Mouse (Mus musculus) lung, postnatal 0 days (tissue): ENCODE measurements around the gene Magel2. TPM values are rescaled to one million over a fixed set of nuclear protein-coding genes. Genes with fewer than 3 reads are reported as not detected.

Experiments used
- ATAC-seq: fragments of 200-750 bp; cut with Nextera tagmentation; 2 replicates; pipeline ENCODE4 v1.8.0; 2017; ENCODE audit warnings: moderate library complexity
- DNase-seq: peaks from one replicate; pipeline ENCODE4 v3.0.0-alpha.2; 2016; ENCODE audit warnings: low spot score
- H3K27ac ChIP-seq: fragments of 300-500 bp; sonication (generic); 2 replicates; pipeline ENCODE4 v1.5.1; 2014; ENCODE audit warnings: antibody characterized with exemption, mild to moderate bottlenecking, low read length, mixed read lengths
- H3K27me3 ChIP-seq: fragments of 300-500 bp; sonication (generic); replicated peaks from 2 replicates; pipeline ENCODE4 v1.6.1; 2014; ENCODE audit warnings: low read length, mixed read lengths; ENCODE audit not compliant: insufficient read depth
- H3K36me3 ChIP-seq: fragments of 300-500 bp; sonication (generic); 2 replicates; pipeline ENCODE4 v1.6.1; 2014; ENCODE audit warnings: low read length, mixed read lengths; ENCODE audit not compliant: insufficient read depth
- H3K4me1 ChIP-seq: fragments of 300-500 bp; sonication (generic); 2 replicates; pipeline ENCODE4 v1.6.1; 2014; ENCODE audit warnings: antibody characterized with exemption, low read depth, low read length, mixed read lengths; ENCODE audit not compliant: insufficient read depth
- H3K4me2 ChIP-seq: fragments of 300-500 bp; sonication (generic); replicated peaks from 2 replicates; pipeline ENCODE4 v1.6.1; 2014; ENCODE audit warnings: low read depth, mild to moderate bottlenecking, low read length, moderate library complexity, mixed read lengths
- H3K4me3 ChIP-seq: fragments of 300-500 bp; sonication (generic); 2 replicates; pipeline ENCODE4 v1.5.1; 2014; ENCODE audit warnings: low read depth, low read length
- H3K9ac ChIP-seq: fragments of 300-500 bp; sonication (generic); replicated peaks from 2 replicates; pipeline ENCODE4 v1.6.1; 2014; ENCODE audit warnings: low read depth, mild to moderate bottlenecking
- H3K9me3 ChIP-seq: fragments of 300-500 bp; sonication (generic); 2 replicates; pipeline ENCODE4 v1.6.1; 2016; ENCODE audit warnings: low read length, mixed read lengths
- CTCF ChIP-seq: IDR thresholded peaks from 2 replicates; pipeline ENCODE4 v1.5.1; 2016; ENCODE audit warnings: antibody characterized with exemption, mild to moderate bottlenecking
- EP300 ChIP-seq: IDR thresholded peaks from 2 replicates; pipeline ENCODE4 v1.6.1; 2016; ENCODE audit warnings: antibody characterized with exemption, mild to moderate bottlenecking, control low read depth
- WGBS: fragments of 180-500 bp; shearing (Covaris S2); extraction: QIAGEN DNeasy Blood & Tissue Kit; methylation state at CpG from one replicate; pipeline ENCODE4 v1.1.7; 2014; 5-methylcytosine and 5-hydroxymethylcytosine counted together
- polyA plus RNA-seq: library from polyadenylated mRNA; unstranded; fragments of >200 nt; fragmentation: Nextera tagmentation; extraction: Ambion mirVana; gene quantifications from 2 replicates; pipeline ENCODE4 v1.2.1, GENCODE M21; 2015

Magel2 gene
- polyA plus RNA-seq, 1 experiment from 2014 or later: 0.30 TPM

DNA sequence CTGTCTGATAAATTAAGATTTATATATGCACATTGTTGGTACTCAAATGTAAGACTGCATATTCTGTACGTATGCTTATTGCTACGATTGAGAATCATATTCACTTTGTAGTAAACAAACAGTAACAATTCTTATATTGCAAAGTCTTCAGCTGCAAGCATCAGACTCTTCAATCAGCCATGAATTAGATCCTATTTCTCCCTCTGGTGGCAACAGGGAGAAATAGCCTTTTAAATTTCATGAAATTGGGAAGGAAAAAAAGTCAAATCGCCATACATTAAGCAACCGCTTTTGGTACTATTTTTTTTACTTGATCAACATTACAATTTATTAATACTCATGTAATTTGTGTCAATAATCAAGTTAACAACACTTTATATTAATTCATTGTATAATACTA is 11.5 kb downstream of the Magel2 start:
- ATAC-seq: no peak
- Histone ChIP-seq H3K4me1 (no peaks in the 10 kb centered on the region), H3K36me3 (no peaks in the 10 kb centered on the region), H3K27ac (no peak overlapping the region), H3K9me3 (no peaks in the 10 kb centered on the region), H3K9ac (no peak overlapping the region), H3K4me3 (no peak overlapping the region), H3K4me2 (no peak overlapping the region), H3K27me3 (no peaks in the 10 kb centered on the region)
- TF ChIP-seq CTCF (peak; percentile 46), EP300 (no peak)
- 43% methylated on average over 4 of the region's 4 CpGs for WGBS
- DNase-seq: peak; percentile 10

DNA sequence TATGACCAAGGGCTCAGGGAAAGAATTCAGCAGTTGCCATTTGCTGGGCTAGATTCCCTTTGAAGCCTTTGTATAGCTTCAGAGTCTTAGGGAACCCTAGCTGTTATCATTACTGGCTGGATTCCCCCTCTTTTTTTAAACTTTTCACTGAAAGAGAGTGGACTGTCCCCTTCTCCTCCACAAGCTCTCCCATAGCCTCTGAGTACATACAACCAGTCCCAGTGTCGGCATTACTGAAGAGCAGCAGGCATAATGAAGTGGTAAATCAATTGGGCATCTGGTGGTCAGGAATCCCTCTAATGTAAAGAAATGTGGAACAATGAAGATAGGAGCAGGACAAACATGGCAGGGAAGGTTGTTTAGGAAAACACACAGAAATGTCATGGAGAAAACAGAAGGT is 15.4 kb downstream of the Magel2 start:
- WGBS: 32% methylated on average over 1 of the region's 1 CpGs
- DNase-seq (no peak), ATAC-seq (no peak)
- no peak overlapping the region for H3K27ac ChIP-seq
- no peaks in the 10 kb centered on the region for H3K36me3 ChIP-seq
- no peak overlapping the region for H3K4me3 ChIP-seq
- no peaks in the 10 kb centered on the region for H3K4me1 ChIP-seq
- no peaks in the 10 kb centered on the region for H3K27me3 ChIP-seq
- no peak overlapping the region for H3K4me2 ChIP-seq
- no peak overlapping the region for H3K9ac ChIP-seq
- TF ChIP-seq CTCF (no peak), EP300 (no peak)
- no peaks in the 10 kb centered on the region for H3K9me3 ChIP-seq

DNA sequence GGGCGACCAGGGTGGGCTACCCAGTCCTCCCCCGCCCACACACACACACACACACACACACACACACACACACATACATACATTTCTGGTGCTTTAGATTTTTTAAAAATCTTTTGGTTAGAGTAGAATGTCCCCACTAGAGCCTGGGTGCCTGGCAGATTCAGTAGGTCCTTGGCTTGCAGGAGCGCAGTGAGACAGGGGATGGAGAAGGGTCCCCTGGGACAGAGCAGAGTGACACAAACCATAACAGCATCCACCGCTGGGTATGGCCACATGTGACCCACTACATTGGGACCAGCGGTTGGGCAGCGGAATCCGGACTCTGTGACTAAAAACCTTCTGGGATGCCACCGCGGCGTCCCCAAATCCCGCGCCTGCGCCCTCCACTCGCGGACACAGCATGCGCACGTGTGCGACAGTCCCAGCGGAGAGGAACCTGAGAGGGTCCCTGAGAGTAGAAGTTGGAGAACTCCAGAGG is 29.8 kb downstream of the Magel2 start:
- DNase-seq (no peak), ATAC-seq (no peak)
- H3K9me3 ChIP-seq: no peaks in the 10 kb centered on the region
- H3K27me3 ChIP-seq: no peaks in the 10 kb centered on the region
- H3K4me3 ChIP-seq: no peak overlapping the region
- no peak overlapping the region for H3K27ac ChIP-seq
- no peak overlapping the region for H3K9ac ChIP-seq
- WGBS: 58% methylated on average over 19 of the region's 19 CpGs
- TF ChIP-seq EP300 (no peak), CTCF (no peak)
- no peak overlapping the region for H3K4me2 ChIP-seq
- no peaks in the 10 kb centered on the region for H3K36me3 ChIP-seq
- H3K4me1 ChIP-seq: no peaks in the 10 kb centered on the region

GRCm38 (mm10) chr7:62407803-62408202 is 31.0 kb downstream of the Magel2 start:
- Histone ChIP-seq H3K4me1 (no peaks in the 10 kb centered on the region), H3K27ac (no peak overlapping the region), H3K9ac (no peak overlapping the region), H3K36me3 (no peaks in the 10 kb centered on the region), H3K4me2 (no peak overlapping the region), H3K4me3 (no peak overlapping the region), H3K9me3 (no peaks in the 10 kb centered on the region), H3K27me3 (no peaks in the 10 kb centered on the region)
- no peak for ATAC-seq
- DNase-seq: no peak
- no peak for TF ChIP-seq CTCF
- no peak for TF ChIP-seq EP300
- 54% methylated on average over 3 of the region's 3 CpGs for WGBS

DNA sequence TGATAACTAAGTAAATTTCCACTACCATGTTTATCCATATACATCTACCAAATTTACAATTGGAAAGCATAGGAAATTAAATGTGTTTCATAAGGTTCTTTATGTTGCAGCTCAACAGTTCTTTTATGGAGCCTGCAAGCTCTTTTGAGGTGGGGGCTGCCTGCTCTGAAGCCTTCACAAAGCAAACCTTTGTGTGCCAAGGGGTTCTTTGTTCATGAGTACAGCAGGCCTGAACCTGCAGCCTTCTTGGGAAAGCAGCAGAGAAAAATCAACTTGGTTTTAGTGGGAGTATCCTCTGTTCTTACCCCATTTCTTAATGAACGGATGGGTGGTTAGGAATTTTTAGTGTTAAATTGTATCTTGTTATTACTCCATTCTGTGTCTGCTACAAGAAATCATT is 38.4 kb downstream of the Magel2 start:
- Histone ChIP-seq H3K4me1 (no peaks in the 10 kb centered on the region; the same call in 1 of the 2 replicates), H3K4me3 (no peak overlapping the region), H3K9me3 (no peaks in the 10 kb centered on the region; the same call in 1 of the 2 replicates), H3K9ac (no peak overlapping the region), H3K36me3 (no peaks in the 10 kb centered on the region), H3K27ac (no peak overlapping the region), H3K27me3 (no peaks in the 10 kb centered on the region), H3K4me2 (no peak overlapping the region)
- DNase-seq (no peak), ATAC-seq (no peak)
- 55% methylated on average over 1 of the region's 1 CpGs for WGBS
- TF ChIP-seq EP300: no peak
- TF ChIP-seq CTCF: no peak

DNA sequence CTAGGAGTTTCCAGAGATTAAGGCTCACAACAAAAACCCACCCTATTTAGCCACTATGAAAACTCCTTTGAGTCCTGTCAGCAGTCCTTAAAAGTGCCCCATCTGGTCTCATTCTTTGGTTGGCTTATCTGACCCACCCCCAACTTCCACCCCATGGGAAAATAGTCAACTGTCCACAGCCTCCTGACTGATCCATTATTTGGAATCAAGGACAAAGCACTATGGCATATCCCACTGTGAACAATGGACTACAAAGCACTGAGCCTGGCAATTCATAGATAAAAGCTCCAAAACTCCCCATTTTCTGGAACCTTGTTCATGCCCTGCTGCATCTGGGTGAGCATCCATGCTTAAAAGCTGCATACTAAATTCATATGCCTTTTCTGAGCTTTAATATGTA is 39.4 kb downstream of the Magel2 start:
- Histone ChIP-seq H3K9me3 (no peaks in the 10 kb centered on the region; the same call in 1 of the 2 replicates), H3K4me3 (no peak overlapping the region), H3K4me1 (no peaks in the 10 kb centered on the region; the same call in 1 of the 2 replicates), H3K27ac (no peak overlapping the region), H3K4me2 (no peak overlapping the region), H3K9ac (no peak overlapping the region), H3K36me3 (no peaks in the 10 kb centered on the region), H3K27me3 (no peaks in the 10 kb centered on the region)
- TF ChIP-seq CTCF (no peak), EP300 (no peak)
- DNase-seq (no peak), ATAC-seq (no peak)

DNA sequence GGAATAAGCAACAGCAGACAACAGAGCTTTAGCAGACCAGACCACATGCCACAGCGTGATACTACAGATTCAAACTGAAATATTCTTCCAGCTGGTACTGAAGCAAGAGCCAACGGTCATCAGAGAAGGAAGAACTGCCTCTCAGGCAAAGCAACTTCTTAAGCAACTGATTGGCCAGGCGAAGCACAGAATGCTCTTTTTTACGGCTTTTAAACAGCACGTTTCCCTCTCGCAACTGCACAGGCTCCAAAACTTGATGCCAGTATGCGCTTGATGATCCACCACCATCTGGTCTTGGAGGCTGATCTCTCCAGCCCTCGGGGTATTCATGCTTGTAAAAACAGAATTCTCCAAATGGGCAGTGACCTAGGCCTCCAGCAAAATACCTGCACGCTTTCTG is 41.5 kb downstream of the Magel2 start:
- no peak for DNase-seq
- Histone ChIP-seq H3K4me3 (no peak overlapping the region), H3K27me3 (no peaks in the 10 kb centered on the region), H3K9me3 (no peaks in the 10 kb centered on the region; the same call in 1 of the 2 replicates), H3K4me1 (no peaks in the 10 kb centered on the region; the same call in 1 of the 2 replicates), H3K4me2 (no peak overlapping the region), H3K36me3 (no peaks in the 10 kb centered on the region), H3K9ac (no peak overlapping the region), H3K27ac (no peak overlapping the region)
- 81% methylated on average over 9 of the region's 9 CpGs for whole genome bisulfite sequencing
- ATAC-seq: no peak
- TF ChIP-seq CTCF: no peak
- TF ChIP-seq EP300: no peak
